Mouse (Mus musculus): ENCODE measurements around the gene Cybrd1.

- no peak for TF ChIP-seq CTCF (IDR thresholded peaks at IDR 0.05; ENCODE audit: low read depth, low read length)
- no peak for TF ChIP-seq POLR2A (IDR thresholded peaks at IDR 0.05; ENCODE audit: extremely low read depth, insufficient read depth, low read length)
Measured at GRCm38 (mm10) chr2:71105469-71106215, 12.1 kb upstream of the Cybrd1 start.

All from liver, adult 2 months (tissue).